In genomic region chr10:34282420-34283238, GRCm38 (mm10) we compare ENCODE assay signal across 8 mouse cellular contexts. TPM values are rescaled to one million over a fixed set of nuclear protein-coding genes. Genes with fewer than 3 reads are reported as not detected.
DNase-seq lines count a peak whose midpoint lies in the region; ATAC-seq lines count a peak whose summit lies in the region.

No protein-coding gene starts in this region.

- H3K27me3 ChIP-seq in forebrain, embryonic 12.5 days: no peaks in the 10 kb centered on the region

- H3K4me2 ChIP-seq in forebrain, embryonic 12.5 days: peak overlapping the region; percentile 68

- H3K4me3 ChIP-seq in forebrain, embryonic 12.5 days (replicated peaks): peak overlapping the region; percentile 81

- H3K36me3 ChIP-seq in forebrain, embryonic 12.5 days (replicated peaks): peaks cover 7% of the 10 kb centered on the region

- H3K9me3 ChIP-seq in forebrain, embryonic 12.5 days: no peaks in the 10 kb centered on the region

- ATAC-seq in forebrain, embryonic 12.5 days (ENCODE audit: low FRiP score): peak; percentile 24

- H3K4me1 ChIP-seq in forebrain, embryonic 12.5 days: peaks cover 15% of the 10 kb centered on the region

- peak; percentile 21 for DNase-seq in embryo, embryonic 10 days (ENCODE audit: low spot score)
- DNase-seq in embryo, embryonic 9.5 days (ENCODE audit: extremely low spot score): no peak
- peak; percentile 26 for DNase-seq in c-Kit-positive CD71-positive TER-119-positive erythroid progenitor cells, embryonic 14.5 days (ENCODE audit: low spot score)
- peak; percentile 60 for DNase-seq in heart, postnatal 4 days
- peak; percentile 44 for DNase-seq in layer of hippocampus, adult 9-11 months
- DNase-seq in lung, postnatal 10 days: peak; percentile 54
- DNase-seq in ovary, postnatal 14 days (ENCODE audit: low spot score): peak; percentile 49

- peak overlapping the region; percentile 90 for H3K27ac ChIP-seq in forebrain, embryonic 12.5 days

- 6% methylated on average over 47 of the region's 47 CpGs for WGBS in forebrain, embryonic 12.5 days

- peak overlapping the region; percentile 88 for H3K9ac ChIP-seq in forebrain, embryonic 12.5 days

RNA-seq across cellular contexts. Expression of gene Tspyl1, which starts 0.6 kb away (rescaled TPM):
- 98.6 and 99.9 TPM in 2 replicates for polyA plus RNA-seq in forebrain, embryonic 12.5 days (2016; fragmentation: Nextera tagmentation; extraction: Ambion mirVana)
- 10 to 100 TPM; 48.3 to 50.0 TPM for total RNA-seq in heart, postnatal 4 days (2021)

RNA-seq across cellular contexts. Expression of gene Tspyl4, which starts 14.6 kb away (rescaled TPM):
- polyA plus RNA-seq in forebrain, embryonic 12.5 days (2016; fragmentation: Nextera tagmentation; extraction: Ambion mirVana): 99.3 and 103 TPM in 2 replicates
- total RNA-seq in heart, postnatal 4 days (2021): 10 to 100 TPM; 17.7 to 18.9 TPM
